Mouse (Mus musculus) embryonic stem cell, embryonic (primary cell): Measurements from ENCODE around the gene BC037034.
"Not testable (repeated sequence)": the region's sequence is repeated elsewhere in the genome, so short reads cannot be mapped to it uniquely, and the experiment has no call there.

Source experiments
- CTCF ChIA-PET, 4 experiments: fragments of 300-600 bp in 2 of 4; fragments of 350-600 bp in 2 of 4; sonication (Branson Sonifier 250); formaldehyde crosslinking; loops; one replicate each; lab custom pipeline; 2022; ENCODE audit warnings: inconsistent platforms in 2 of 4; lab: Charles Lee
- POLR2A ChIA-PET, 4 experiments: fragments of 300-600 bp in 2 of 4; fragments of 350-600 bp in 2 of 4; sonication (Branson Sonifier 250); formaldehyde crosslinking; loops; one replicate each; lab custom pipeline; 2022; ENCODE audit warnings: antibody characterized with exemption in 4 of 4, inconsistent platforms in 1 of 4; lab: Charles Lee

The BC037034 gene

GRCm38 (mm10) chr5:138253061-138253460 lies 10.8 kb downstream of the BC037034 start:
- ChIA-PET CTCF (interaction anchor here in 3 of 4 experiments (0.5 to 1.2 kb wide), 3 partner anchors 27 to 1124 kb away, joined by 3 read pairs; partner anchors contain the start of genes Gpc2 (in 1 of the 3) and Stag3 (in 1 of the 3)), POLR2A (interaction anchor here in 2 of 4 experiments (2.0 to 4.1 kb wide), 4 partner anchors 10 to 168 kb away, joined by 6 to 37 read pairs (median 10); partner anchors contain the start of genes BC037034 (in 2 of the 2) and Zkscan1 (in 1 of the 2))

GRCm38 (mm10) chr5:138251144-138251543 lies 12.7 kb downstream of the BC037034 start:
- ChIA-PET CTCF (interaction anchor here in 1 of 4 experiments (0.8 kb wide), 1 partner anchor 26 kb away, joined by 3 read pairs; the partner anchor contains the start of gene Nxpe5), POLR2A (interaction anchor here in 3 of 4 experiments (0.6 to 1.3 kb wide), 3 partner anchors 10 to 432 kb away, joined by 4 read pairs; no protein-coding TSS in a partner anchor)

- ChIA-PET CTCF (interaction anchor here in 1 of 4 experiments (0.8 kb wide), 1 partner anchor 433 kb away, joined by 3 read pairs; no protein-coding TSS in a partner anchor), POLR2A (interaction anchor here in 1 of 4 experiments (3.2 kb wide), 1 partner anchor 14 kb away, joined by 13 read pairs; the partner anchor contains the start of gene Lamtor4)
Measured at GRCm38 (mm10) chr5:138241511-138241910, 22.3 kb downstream of the BC037034 start.

- CTCF ChIA-PET, result no interaction called here
- POLR2A ChIA-PET, result no interaction called here
Measured at GRCm38 (mm10) chr5:138234224-138234623, 29.6 kb downstream of the BC037034 start.

- CTCF ChIA-PET, result no interaction called here
Measured at GRCm38 (mm10) chr5:138233778-138234177, 30.1 kb downstream of the BC037034 start.

GRCm38 (mm10) chr5:138229511-138229910 lies 34.3 kb downstream of the BC037034 start:
- CTCF ChIA-PET, result interaction anchor here in 3 of 4 experiments (0.6 to 2.6 kb wide), 6 partner anchors 8 to 326 kb away, joined by 3 to 16 read pairs (median 4); partner anchors contain the start of gene Zfp113 (in 1 of the 3)
- POLR2A ChIA-PET, result interaction anchor here in 2 of 4 experiments (0.6 to 2.2 kb wide), 4 partner anchors 9 to 52 kb away, joined by 3 to 7 read pairs (median 4); partner anchors contain the start of gene Lamtor4 (in 2 of the 2)

More at GRCm38 (mm10) chr5:138233778-138234177, 30.1 kb downstream of the BC037034 start:
- POLR2A ChIA-PET, result no interaction called here

- CTCF ChIA-PET, result interaction anchor here (0.6 to 1.4 kb wide), 10 partner anchors 9 to 430 kb away, joined by 3 to 6 read pairs (median 3); partner anchors contain the start of genes BC037034 (in 1 of the 4) and Zfp113 (in 1 of the 4)
- POLR2A ChIA-PET, result interaction anchor here in 1 of 4 experiments (0.8 to 1.2 kb wide), 4 partner anchors 33 to 395 kb away, joined by 3 to 4 read pairs (median 4); partner anchors contain the start of genes A430033K04Rik, Cops6 and Mblac1
Measured at GRCm38 (mm10) chr5:138228026-138228425, 35.8 kb downstream of the BC037034 start.

GRCm38 (mm10) chr5:138227367-138227766 lies 36.5 kb downstream of the BC037034 start:
- ChIA-PET POLR2A (interaction anchor here in 1 of 4 experiments (0.8 to 1.2 kb wide), 4 partner anchors 33 to 395 kb away, joined by 3 to 4 read pairs (median 4); partner anchors contain the start of genes A430033K04Rik, Cops6 and Mblac1), CTCF (interaction anchor here in 3 of 4 experiments (0.7 to 1.2 kb wide), 7 partner anchors 10 to 430 kb away, joined by 3 to 4 read pairs (median 3); partner anchors contain the start of gene Zfp113 (in 1 of the 3))

- ChIA-PET POLR2A (no interaction called here), CTCF (interaction anchor here in 1 of 4 experiments (0.6 kb wide), 1 partner anchor 49 kb away, joined by 3 read pairs; no protein-coding TSS in a partner anchor)
Measured at GRCm38 (mm10) chr5:138226491-138226890, 37.3 kb downstream of the BC037034 start.

- POLR2A ChIA-PET, result no interaction called here
- CTCF ChIA-PET, result interaction anchor here in 2 of 4 experiments (0.6 to 0.8 kb wide), 2 partner anchors 25 to 50 kb away, joined by 3 read pairs; no protein-coding TSS in a partner anchor
Measured at GRCm38 (mm10) chr5:138225700-138226099, 38.1 kb downstream of the BC037034 start, which contains the start of gene Nxpe5. Nxpe5 (plus strand) TSS chr5:138225898.

GRCm38 (mm10) chr5:138223287-138223686 lies 40.5 kb downstream of the BC037034 start:
- ChIA-PET POLR2A (interaction anchor here in 1 of 4 experiments (0.6 to 0.7 kb wide), 2 partner anchors 29 to 122 kb away, joined by 3 read pairs; no protein-coding TSS in a partner anchor), CTCF (interaction anchor here (0.6 to 3.3 kb wide), 6 partner anchors 7 to 435 kb away, joined by 3 to 15 read pairs (median 4); partner anchors contain the start of gene Zfp113 (in 1 of the 4))

GRCm38 (mm10) chr5:138222111-138222510 lies 41.7 kb downstream of the BC037034 start:
- CTCF ChIA-PET, result interaction anchor here (0.6 to 3.3 kb wide), 22 partner anchors 8 to 525 kb away, joined by 3 to 16 read pairs (median 4); partner anchors contain the start of genes Lamtor4 (in 1 of the 4), Zfp113 (in 1 of the 4) and Zfp68 (in 1 of the 4)
- POLR2A ChIA-PET, result interaction anchor here in 1 of 4 experiments (1.1 kb wide), 1 partner anchor 15 kb away, joined by 3 read pairs; no protein-coding TSS in a partner anchor

- ChIA-PET POLR2A (interaction anchor here in 3 of 4 experiments (0.6 to 1.7 kb wide), 4 partner anchors 10 to 106 kb away, joined by 3 to 8 read pairs (median 6); no protein-coding TSS in a partner anchor), CTCF (interaction anchor here in 2 of 4 experiments (2.8 to 3.3 kb wide), 2 partner anchors 10 to 11 kb away, joined by 15 to 16 read pairs; no protein-coding TSS in a partner anchor)
Measured at GRCm38 (mm10) chr5:138219864-138220263, 44.0 kb downstream of the BC037034 start.

GRCm38 (mm10) chr5:138216632-138217031 lies 47.2 kb downstream of the BC037034 start:
- CTCF ChIA-PET, result interaction anchor here in 2 of 4 experiments (0.6 kb wide), 2 partner anchors 430 to 622 kb away, joined by 3 to 4 read pairs; no protein-coding TSS in a partner anchor
- POLR2A ChIA-PET, result not testable (repeated sequence)
